Mouse (Mus musculus) right cerebral cortex, postnatal 4 days (tissue): ENCODE measurements around the gene Fam172a.
"Not testable (repeated sequence)": the region's sequence is repeated elsewhere in the genome, so short reads cannot be mapped to it uniquely, and the experiment has no call there.

ENCODE experiments used
- DNase-seq: peaks from one replicate; pipeline ENCODE4 v3.0.0-alpha.2; 2022

Fam172a gene

GRCm38 (mm10) chr13:77701733-77702132 is at the start of gene Fam172a:
Fam172a (plus strand) TSS chr13:77702033.
- DNase-seq: not testable (repeated sequence)

DNA sequence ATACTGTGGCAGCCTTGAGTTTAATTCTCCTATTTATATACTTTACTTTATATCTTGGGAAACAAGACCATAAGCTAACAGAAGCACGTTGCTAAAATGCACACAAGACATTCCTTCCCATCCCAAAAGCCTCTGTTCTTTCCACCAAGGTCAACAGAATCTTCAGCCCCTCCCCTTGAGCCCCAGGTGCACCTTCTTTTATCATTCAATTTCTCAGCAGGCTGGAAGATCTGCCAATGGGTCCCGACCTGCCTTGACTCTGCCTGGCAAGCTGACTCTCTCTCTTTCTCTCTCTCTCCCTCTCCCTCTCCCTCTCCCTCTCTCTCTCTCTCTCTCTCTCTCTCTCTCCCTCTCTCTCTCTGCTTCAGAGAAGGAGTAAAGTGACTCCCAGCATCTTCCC is 13.2 kb upstream of the Fam172a start:
- no peak for DNase-seq

GRCm38 (mm10) chr13:77708514-77709013 is 6.7 kb downstream of the Fam172a start:
- peak; percentile 92 for DNase-seq

DNA sequence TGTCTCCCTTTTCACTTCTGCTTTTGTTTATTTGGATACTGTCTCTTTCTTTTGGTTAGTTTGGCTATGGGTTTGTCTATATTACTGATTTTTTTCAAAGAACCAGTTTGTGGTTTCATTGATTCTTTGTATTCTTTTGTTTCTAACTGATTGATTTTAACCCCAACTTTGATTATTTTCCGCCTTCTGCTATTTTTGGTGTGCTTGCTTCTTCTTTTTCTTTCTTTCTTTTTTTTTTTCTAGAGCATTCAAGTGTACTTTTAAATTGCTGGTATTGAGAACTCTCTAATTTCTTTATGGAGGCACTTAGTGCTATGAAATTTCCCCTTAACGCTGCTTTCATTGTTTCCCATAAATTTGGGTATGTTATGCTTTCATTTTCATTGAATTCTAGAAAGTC is 15.7 kb downstream of the Fam172a start:
- no peak for DNase-seq

DNA sequence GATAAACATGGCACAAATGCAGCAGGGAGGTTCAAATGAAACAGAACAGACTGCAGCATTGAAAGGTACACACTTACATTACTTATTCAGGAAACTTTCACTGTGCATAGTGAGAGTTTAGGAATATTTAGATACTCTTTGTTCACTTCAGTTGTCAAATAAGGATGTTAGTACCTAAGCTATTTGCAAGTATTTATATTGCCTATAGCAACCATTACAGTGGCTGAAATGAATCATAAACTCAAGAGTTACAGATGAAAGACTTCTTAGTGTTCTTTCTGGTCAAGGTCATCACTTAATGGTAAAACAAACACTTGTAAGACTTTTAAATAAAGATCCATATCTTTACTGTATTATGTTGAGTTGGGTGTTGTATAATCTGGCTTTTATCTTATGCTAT is 41.0 kb downstream of the Fam172a start:
- DNase-seq: no peak

DNA sequence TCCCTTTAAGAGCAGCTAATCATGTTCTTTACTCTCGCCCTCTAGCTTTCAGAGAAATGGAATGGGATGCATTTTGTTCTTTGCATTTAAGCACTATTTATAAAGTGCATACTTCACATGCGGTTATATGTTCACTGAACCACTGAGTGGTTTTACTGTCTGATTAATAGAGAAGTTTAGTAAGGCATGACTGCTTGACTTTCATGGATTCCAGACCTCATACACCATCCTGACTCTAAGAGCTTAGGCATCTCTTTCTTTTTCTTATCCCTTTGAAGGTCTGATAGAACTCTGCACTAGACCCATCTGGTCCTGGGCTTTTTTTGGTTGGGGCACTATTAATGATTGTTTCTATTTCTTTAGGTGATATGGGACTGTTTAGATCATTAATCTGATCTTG is 75.8 kb downstream of the Fam172a start:
- DNase-seq: no peak

- not testable (repeated sequence) for DNase-seq
Measured at GRCm38 (mm10) chr13:77807341-77807740, 105.5 kb downstream of the Fam172a start.

- DNase-seq: no peak
Measured at GRCm38 (mm10) chr13:77810449-77810848, 108.6 kb downstream of the Fam172a start.

- DNase-seq: no peak
Measured at GRCm38 (mm10) chr13:77826138-77826537, 124.3 kb downstream of the Fam172a start.

DNA sequence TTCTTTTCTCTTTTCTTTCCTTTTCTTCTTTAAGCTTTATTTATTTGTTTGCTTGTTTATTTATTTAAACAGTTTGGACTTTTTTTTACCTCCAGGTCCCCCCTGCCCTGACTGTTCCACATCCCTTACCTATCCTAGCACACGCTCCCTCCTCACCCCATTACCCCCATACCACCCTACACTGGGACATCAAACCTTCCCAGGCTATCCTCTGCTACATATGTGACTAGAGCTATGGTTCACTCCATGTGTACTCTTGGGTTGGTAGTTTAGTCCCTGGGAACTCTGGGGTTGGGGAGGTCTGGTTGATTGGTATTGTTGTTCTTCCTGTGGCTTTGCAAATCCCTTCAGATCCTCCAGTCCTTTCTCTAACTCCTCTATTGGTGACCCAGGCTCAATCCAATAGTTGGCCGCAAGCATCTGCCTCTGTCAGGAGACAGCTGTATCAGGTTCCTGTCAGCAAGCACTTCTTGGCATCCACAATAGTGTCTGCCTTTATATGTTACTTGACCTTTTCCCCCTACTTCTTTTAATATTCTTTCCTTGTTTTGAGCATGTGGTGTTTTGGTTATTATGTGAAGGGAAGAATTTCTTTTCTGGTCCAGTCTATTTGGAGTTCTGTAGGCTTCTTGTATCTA is 141.3 kb downstream of the Fam172a start:
- DNase-seq: no peak

- peak; percentile 4 for DNase-seq
Measured at GRCm38 (mm10) chr13:77848868-77849267, 147.0 kb downstream of the Fam172a start.

DNA sequence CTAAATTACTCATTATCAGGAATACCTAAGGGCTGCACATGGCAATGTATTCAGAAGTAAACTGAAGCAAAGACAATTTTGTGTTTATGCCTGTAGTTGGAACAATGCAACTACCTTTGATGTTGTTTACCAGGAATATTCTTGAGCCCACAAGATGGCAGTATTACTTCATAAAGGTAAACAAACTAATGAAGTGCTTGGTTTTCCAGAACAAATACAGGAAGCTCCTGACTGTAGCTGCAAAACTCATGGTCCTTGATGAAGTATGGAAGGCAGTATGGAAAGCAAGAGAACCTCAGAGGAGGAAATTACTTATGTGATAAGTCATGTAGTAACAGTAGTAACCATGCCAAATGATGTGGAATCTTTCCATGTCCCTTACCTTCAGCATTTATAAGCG is 163.0 kb downstream of the Fam172a start:
- DNase-seq: no peak

DNA sequence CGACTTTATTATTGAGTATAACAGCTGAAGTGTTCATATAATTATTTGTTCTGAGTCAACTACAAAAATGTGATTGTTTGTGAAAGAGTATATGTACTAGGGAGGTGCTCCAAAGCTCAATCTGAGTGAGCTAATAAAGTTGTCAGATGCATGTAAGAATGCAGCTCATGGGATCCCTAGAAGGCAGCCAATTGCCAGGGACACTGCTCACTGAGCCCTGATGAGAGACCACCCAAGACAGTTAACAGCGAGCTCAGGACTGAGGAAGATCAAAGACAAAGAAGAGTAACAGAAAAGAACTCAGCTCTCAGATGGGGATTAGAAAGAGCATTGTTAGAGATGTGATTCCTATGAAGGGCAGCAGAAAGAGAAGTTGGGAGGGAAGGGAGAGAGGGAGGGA is 166.5 kb downstream of the Fam172a start:
- no peak for DNase-seq

DNA sequence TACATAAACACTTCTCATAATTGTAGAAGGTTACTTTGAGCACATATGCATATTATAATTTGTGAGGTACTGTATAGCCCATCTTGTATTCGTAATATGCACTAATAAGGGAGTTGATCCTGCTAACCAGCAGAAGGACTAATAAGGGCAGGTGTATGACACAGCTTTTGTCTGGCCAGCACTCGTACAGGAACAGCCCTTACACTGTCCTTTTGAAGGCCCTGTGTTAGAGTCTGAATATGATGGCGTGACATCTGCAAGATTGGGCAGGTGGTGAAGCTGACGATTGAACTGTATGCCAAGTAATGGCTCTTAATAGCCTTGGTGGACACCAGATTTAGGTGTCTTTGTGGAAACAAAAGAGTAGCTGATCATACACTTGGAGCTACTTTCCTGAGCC is 176.3 kb downstream of the Fam172a start:
- DNase-seq: no peak

DNA sequence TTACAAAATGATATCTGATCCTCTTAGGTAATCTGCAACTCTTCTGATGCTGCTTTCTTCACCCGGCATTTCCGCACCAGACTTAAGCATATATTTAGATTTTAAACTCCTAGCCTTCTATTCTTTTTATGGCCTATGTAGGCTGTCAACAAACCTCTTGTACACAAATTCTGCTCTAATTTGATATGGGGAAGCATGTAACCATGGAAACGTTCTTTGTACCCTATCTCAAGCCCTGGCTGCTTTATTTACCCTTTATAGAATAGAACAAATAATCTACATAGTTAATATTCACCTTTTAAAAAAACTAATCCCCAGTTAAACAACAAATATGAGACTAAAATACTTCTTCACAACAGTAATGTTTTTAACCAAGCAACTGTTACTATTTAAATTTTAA is 176.7 kb downstream of the Fam172a start:
- no peak for DNase-seq

DNA sequence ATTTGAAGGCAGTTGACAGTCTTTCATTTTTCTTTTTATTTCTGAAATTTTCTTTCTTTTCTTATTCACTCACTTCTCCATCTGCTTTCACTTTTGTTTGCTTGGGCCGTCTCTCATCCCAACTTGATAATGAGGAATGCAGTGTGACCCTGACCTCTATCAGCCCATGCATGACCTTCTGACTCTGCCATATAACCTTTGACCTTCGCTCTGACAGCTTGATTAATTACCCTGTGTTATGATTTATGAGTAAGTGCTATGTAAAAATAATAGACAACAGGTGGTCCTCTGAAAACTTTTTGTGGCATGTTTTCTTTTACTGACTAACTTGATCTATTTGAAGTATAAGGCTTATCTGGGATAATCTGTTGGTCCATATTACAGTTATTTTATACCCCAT is 195.8 kb downstream of the Fam172a start:
- DNase-seq: no peak

DNA sequence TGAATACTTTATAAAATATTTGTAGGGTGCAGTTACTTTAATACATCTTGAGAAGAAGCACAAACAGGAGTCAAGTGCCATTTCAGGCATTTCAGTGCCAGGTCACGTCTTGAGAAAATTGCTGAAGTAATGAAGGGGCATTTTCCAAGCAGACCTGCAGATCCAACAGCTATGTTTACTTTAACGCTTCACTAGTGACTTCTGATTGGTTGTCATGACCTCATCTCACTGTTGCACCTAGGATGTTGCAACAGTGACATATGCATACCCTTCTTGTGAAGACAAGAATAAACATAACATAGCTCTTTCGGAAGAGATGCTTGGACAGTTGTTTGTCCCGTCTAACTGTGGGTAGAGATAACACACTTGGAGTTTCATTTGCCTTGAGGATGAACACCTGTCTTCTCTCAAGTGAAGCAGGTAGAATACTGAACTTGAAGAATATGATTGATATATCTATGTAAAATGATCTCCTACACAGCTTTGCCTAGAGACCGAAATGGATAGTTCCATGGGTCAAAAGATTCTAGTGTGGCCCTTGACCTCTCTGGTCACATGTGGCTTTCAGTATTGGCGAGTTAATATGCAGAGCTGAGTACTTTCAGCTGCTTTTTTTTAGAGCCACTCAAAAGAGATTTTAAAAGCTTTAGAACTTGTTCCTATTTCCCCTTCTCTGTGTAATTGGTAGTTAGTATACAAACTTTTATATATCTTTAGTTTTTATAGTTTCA is 196.4 kb downstream of the Fam172a start:
- DNase-seq: no peak

- no peak for DNase-seq
Measured at GRCm38 (mm10) chr13:77899725-77900124, 197.9 kb downstream of the Fam172a start.

GRCm38 (mm10) chr13:77900843-77901242 is 199.0 kb downstream of the Fam172a start:
- no peak for DNase-seq

DNA sequence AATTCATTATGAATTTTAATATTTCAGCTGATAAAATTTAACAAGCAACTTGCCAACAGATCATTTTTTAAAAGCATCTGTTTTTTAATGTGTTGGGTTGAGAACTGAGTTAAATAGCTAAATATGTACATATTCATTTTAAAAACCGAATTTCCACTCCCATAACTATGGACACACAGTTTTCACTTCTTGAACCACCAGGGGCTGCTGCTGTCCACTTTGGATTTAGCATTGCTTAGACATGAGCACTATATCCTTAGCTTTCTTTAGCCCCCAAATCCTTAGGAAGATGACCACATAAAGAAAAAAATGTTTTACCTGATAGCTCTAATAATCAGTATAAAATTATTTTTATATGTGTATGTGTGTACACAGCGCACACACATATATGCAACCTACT is 207.4 kb downstream of the Fam172a start:
- DNase-seq: no peak

GRCm38 (mm10) chr13:77922834-77923233 is 221.0 kb downstream of the Fam172a start:
- DNase-seq: no peak

DNA sequence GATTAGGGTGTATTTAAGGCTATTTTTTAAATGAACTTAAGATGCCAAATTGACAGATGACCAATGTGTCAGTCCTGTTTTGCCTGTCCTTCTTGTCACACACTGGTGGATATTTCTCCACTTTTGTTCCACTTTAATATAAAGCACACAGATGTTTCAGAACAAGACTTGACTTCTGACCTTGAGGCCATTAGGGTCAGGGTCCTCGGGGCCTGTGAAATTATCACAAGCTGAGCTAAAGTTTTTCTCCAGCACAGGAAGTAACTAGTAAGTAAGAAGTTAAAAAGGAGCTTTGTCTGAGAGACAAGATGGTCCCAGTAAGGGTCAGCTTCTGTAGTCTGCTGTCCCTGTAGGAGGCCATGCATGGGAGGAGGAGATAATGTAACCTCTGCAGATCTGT is 255.8 kb downstream of the Fam172a start:
- DNase-seq: no peak

DNA sequence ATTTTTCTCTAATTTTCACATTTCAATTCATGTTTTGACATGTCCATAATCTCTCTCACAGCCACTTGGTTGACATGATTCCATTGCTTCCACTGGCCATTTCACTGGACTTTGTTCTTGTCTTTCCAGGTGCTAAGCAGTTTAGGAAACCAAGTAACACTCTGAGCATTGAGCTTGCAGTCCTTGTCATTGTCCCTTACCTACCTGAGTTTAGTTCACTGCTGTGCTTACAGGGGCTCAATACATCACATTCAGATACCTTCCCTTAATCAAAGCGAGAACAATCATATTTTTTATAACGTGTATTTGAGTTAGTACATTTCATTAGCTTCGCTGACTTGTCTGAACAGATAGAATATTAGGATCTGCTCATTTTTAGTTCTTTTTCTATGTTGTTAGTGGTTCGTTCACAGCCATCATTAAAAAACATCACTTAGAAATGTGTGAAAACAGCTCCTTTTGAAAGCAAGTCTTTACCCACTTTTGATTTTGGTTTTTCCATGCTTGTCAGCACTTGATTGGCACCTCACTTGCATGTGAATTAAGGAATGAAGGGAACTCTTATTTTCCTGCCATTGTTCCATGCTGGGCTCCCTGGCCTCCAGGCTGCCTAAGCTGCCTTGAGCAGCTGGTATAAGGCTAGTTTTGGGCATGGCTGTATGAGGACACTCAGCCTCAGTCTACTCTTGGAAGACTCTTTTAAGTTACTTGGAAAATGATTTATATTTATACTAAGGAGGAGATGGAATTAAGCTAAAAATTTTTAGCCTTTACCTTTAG is 257.9 kb downstream of the Fam172a start:
- no peak for DNase-seq

DNA sequence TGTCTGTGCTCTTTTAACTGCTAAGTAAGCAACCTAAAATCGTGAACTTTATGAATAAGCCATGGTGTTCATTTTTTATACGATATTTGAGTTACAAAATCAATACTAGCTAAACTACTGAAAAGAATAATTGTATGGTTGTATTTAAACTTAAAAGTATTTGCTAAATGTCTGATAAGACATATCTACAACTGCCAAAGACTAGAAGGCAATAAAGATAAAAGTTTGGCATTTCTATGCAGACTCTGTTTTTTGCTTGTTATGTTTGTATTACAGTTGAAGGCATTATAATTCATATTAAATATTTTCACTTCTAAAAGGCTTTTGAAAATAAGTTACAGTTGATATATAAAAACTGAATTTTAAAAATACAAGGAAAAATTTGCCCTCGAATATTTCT is 274.4 kb downstream of the Fam172a start:
- DNase-seq: no peak
